Mouse (Mus musculus) heart, embryonic 14.5 days (tissue): ENCODE measurements at regions not wholly inside any gene's neighbourhood (a gene's known extent, or its start where the extent isn't known, plus 50 kb on each side); places are given as distances from the start of the nearest gene placed in this dataset.

Source experiments
- ATAC-seq: fragments of 200-750 bp; cut with Nextera tagmentation; 2 replicates; pipeline ENCODE4 v1.8.0; 2017; ENCODE audit warnings: low read depth, moderate TSS enrichment; ENCODE audit not compliant: insufficient number of reproducible peaks, insufficient read depth, low FRiP score
- H3K27ac ChIP-seq, 2 experiments: fragments of 200-500 bp in 1 of 2; fragments of 300-500 bp in 1 of 2; sonication (generic) in 1 of 2; replicated peaks in 1 of 2; 2 replicates each; pipeline ENCODE4 v1.5.1; 2012 to 2014; ENCODE audit warnings: low read depth in 2 of 2, low read length in 2 of 2, control low read depth in 1 of 2, mild to moderate bottlenecking in 1 of 2, mixed read lengths in 1 of 2; ENCODE audit not compliant: control insufficient read depth in 1 of 2, insufficient read depth in 1 of 2
- H3K27me3 ChIP-seq: fragments of 300-500 bp; sonication (generic); 2 replicates; pipeline ENCODE4 v1.6.1; 2014; ENCODE audit warnings: mild to moderate bottlenecking, low read length, control low read depth; ENCODE audit not compliant: control insufficient read depth, insufficient read depth
- H3K36me3 ChIP-seq: fragments of 300-500 bp; sonication (generic); 2 replicates; pipeline ENCODE4 v1.6.1; 2014; ENCODE audit warnings: mild to moderate bottlenecking, control low read depth, low read length, mixed read lengths; ENCODE audit not compliant: control insufficient read depth, insufficient read depth
- H3K4me1 ChIP-seq, 2 experiments: fragments of 200-500 bp in 1 of 2; fragments of 300-500 bp in 1 of 2; sonication (generic) in 1 of 2; 2 replicates each; pipeline ENCODE4 v1.6.1; 2012 to 2014; ENCODE audit warnings: low read length in 2 of 2, control low read depth in 1 of 2, mixed read lengths in 1 of 2; ENCODE audit not compliant: control insufficient read depth in 2 of 2, insufficient read depth in 2 of 2
- H3K4me2 ChIP-seq: fragments of 300-500 bp; sonication (generic); 2 replicates; pipeline ENCODE4 v1.6.1; 2014; ENCODE audit warnings: mild to moderate bottlenecking, low read length
- H3K4me3 ChIP-seq, 2 experiments: fragments of 200-500 bp in 1 of 2; fragments of 300-500 bp in 1 of 2; sonication (generic) in 1 of 2; 2 replicates each; pipeline ENCODE4 v1.5.1; 2012 to 2014; ENCODE audit warnings: low read length in 2 of 2, mild to moderate bottlenecking in 2 of 2, control low read depth in 1 of 2, low read depth in 1 of 2, moderate library complexity in 1 of 2; ENCODE audit not compliant: control insufficient read depth in 1 of 2, insufficient read depth in 1 of 2
- H3K9ac ChIP-seq: fragments of 300-500 bp; sonication (generic); 2 replicates; pipeline ENCODE4 v1.6.1; 2014; ENCODE audit warnings: mild to moderate bottlenecking, low read length
- H3K9me3 ChIP-seq: fragments of 300-500 bp; sonication (generic); 2 replicates; pipeline ENCODE4 v1.6.1; 2016; ENCODE audit warnings: low read length, control low read depth; ENCODE audit not compliant: control insufficient read depth
- WGBS: fragments of 180-500 bp; shearing (Covaris S2); extraction: QIAGEN DNeasy Blood & Tissue Kit; methylation state at CpG from one replicate; pipeline ENCODE4 v1.1.7; 2014; 5-methylcytosine and 5-hydroxymethylcytosine counted together

GRCm38 (mm10) chr1:193526501-193526900, 156.4 kb upstream of the Camk1g start:
- ATAC-seq, result no peak
- H3K9ac ChIP-seq, result no peak overlapping the region
- no peak overlapping the region for H3K4me3 ChIP-seq
- no peak overlapping the region for H3K4me2 ChIP-seq
- peaks cover 6% of the 10 kb centered on the region; the same call in 1 of the 2 replicates for H3K9me3 ChIP-seq
- 66% methylated on average over 3 of the region's 3 CpGs for WGBS
- H3K36me3 ChIP-seq, result no peaks in the 10 kb centered on the region
- no peaks in the 10 kb centered on the region for H3K27me3 ChIP-seq
- H3K4me1 ChIP-seq, result no peaks in the 10 kb centered on the region
- no peak overlapping the region for H3K27ac ChIP-seq

- no peak overlapping the region for H3K27ac ChIP-seq
- ATAC-seq, result no peak
- WGBS, result 32% methylated on average over 2 of the region's 2 CpGs
Observed at GRCm38 (mm10) chr1:193522007-193522406, 151.9 kb upstream of the Camk1g start.

GRCm38 (mm10) chr1:193518840-193519239, 148.7 kb upstream of the Camk1g start:
- Histone ChIP-seq H3K27ac (no peak overlapping the region), H3K4me1 (peaks cover 0 to 2% of the 10 kb centered on the region in 2 experiments; a peak in 1 of 4 replicates), H3K9me3 (no peaks in the 10 kb centered on the region), H3K36me3 (no peaks in the 10 kb centered on the region), H3K27me3 (no peaks in the 10 kb centered on the region), H3K9ac (no peak overlapping the region), H3K4me3 (no peak overlapping the region), H3K4me2 (no peak overlapping the region)
- ATAC-seq, result no peak
- WGBS, result 86% methylated on average over 1 of the region's 1 CpGs

More at GRCm38 (mm10) chr1:193522007-193522406, 151.9 kb upstream of the Camk1g start:
- H3K4me1 ChIP-seq, result no peaks in the 10 kb centered on the region
- H3K9ac ChIP-seq, result no peak overlapping the region
- no peaks in the 10 kb centered on the region for H3K9me3 ChIP-seq
- no peaks in the 10 kb centered on the region for H3K36me3 ChIP-seq
- H3K27me3 ChIP-seq, result no peaks in the 10 kb centered on the region
- no peak overlapping the region for H3K4me2 ChIP-seq
- H3K4me3 ChIP-seq, result no peak overlapping the region

- WGBS, result 52% methylated on average over 4 of the region's 4 CpGs
- H3K27ac ChIP-seq, result no peak overlapping the region
- peaks cover 0 to 2% of the 10 kb centered on the region in 2 experiments; a peak in 1 of 4 replicates for H3K4me1 ChIP-seq
- no peaks in the 10 kb centered on the region for H3K9me3 ChIP-seq
- H3K27me3 ChIP-seq, result no peaks in the 10 kb centered on the region
- H3K4me2 ChIP-seq, result no peak overlapping the region
- ATAC-seq, result no peak
- H3K9ac ChIP-seq, result no peak overlapping the region
- no peak overlapping the region for H3K4me3 ChIP-seq
- H3K36me3 ChIP-seq, result no peaks in the 10 kb centered on the region
Observed at GRCm38 (mm10) chr1:193517968-193518367, 147.9 kb upstream of the Camk1g start.

GRCm38 (mm10) chr1:193517293-193517692, 147.2 kb upstream of the Camk1g start:
- Histone ChIP-seq H3K9me3 (no peaks in the 10 kb centered on the region), H3K4me2 (no peak overlapping the region), H3K36me3 (no peaks in the 10 kb centered on the region), H3K4me3 (no peak overlapping the region), H3K27ac (no peak overlapping the region), H3K4me1 (peaks cover 0 to 2% of the 10 kb centered on the region in 2 experiments; a peak in 1 of 4 replicates), H3K9ac (no peak overlapping the region), H3K27me3 (no peaks in the 10 kb centered on the region)
- 70% methylated on average over 2 of the region's 2 CpGs for WGBS
- ATAC-seq, result no peak

- Histone ChIP-seq H3K4me3 (no peak overlapping the region), H3K27ac (no peak overlapping the region), H3K4me2 (no peak overlapping the region), H3K9me3 (no peaks in the 10 kb centered on the region), H3K36me3 (no peaks in the 10 kb centered on the region), H3K4me1 (peaks cover 0 to 2% of the 10 kb centered on the region in 2 experiments; a peak in 1 of 4 replicates), H3K9ac (no peak overlapping the region), H3K27me3 (no peaks in the 10 kb centered on the region)
- 82% methylated on average over 3 of the region's 3 CpGs for WGBS
- no peak for ATAC-seq
Observed at GRCm38 (mm10) chr1:193516395-193516794, 146.3 kb upstream of the Camk1g start.

GRCm38 (mm10) chr1:193513929-193514710, 144.0 kb upstream of the Camk1g start:
- 35% methylated on average over 9 of the region's 9 CpGs for WGBS

More at GRCm38 (mm10) chr1:193513929-193514710, 144.0 kb upstream of the Camk1g start:
- Histone ChIP-seq H3K4me1 (peaks cover 0 to 2% of the 10 kb centered on the region in 2 experiments; a peak in 1 of 4 replicates), H3K36me3 (no peaks in the 10 kb centered on the region), H3K27me3 (no peaks in the 10 kb centered on the region), H3K27ac (no peak overlapping the region), H3K9me3 (no peaks in the 10 kb centered on the region), H3K4me3 (no peak overlapping the region), H3K4me2 (no peak overlapping the region), H3K9ac (no peak overlapping the region)
- ATAC-seq, result no peak
